Mouse (Mus musculus) erythroblast, adult 5-6 weeks (primary cell): ENCODE measurements at regions not wholly inside any gene's neighbourhood (a gene's known extent, or its start where the extent isn't known, plus 50 kb on each side); places are given as distances from the start of the nearest gene placed in this dataset.
"Not testable (repeated sequence)": the region's sequence is repeated elsewhere in the genome, so short reads cannot be mapped to it uniquely, and the experiment has no call there.

Source experiments
- ATAC-seq: replicated peaks from 2 replicates; pipeline ENCODE4 v1.8.0; 2016; ENCODE audit warnings: moderate number of reproducible peaks, mild to moderate bottlenecking, moderate TSS enrichment, inconsistent platforms; ENCODE audit not compliant: poor library complexity, low FRiP score, severe bottlenecking

- no peak for ATAC-seq
Measured at GRCm38 (mm10) chr8:126877039-126877365, 68.6 kb downstream of the Tomm20 start.

GRCm38 (mm10) chr8:126876300-126877038 is 69.2 kb downstream of the Tomm20 start:
- no peak for ATAC-seq

GRCm38 (mm10) chr8:126875491-126876155 is 70.0 kb downstream of the Tomm20 start:
- no peak for ATAC-seq

- ATAC-seq: no peak
Measured at GRCm38 (mm10) chr8:126874846-126875245, 70.8 kb downstream of the Tomm20 start.

- ATAC-seq: no peak
Measured at GRCm38 (mm10) chr8:126874126-126874730, 71.4 kb downstream of the Tomm20 start.

- no peak for ATAC-seq
Measured at GRCm38 (mm10) chr8:126873306-126873705, 72.3 kb downstream of the Tomm20 start.

GRCm38 (mm10) chr8:126872574-126872973 is 73.1 kb downstream of the Tomm20 start:
- no peak for ATAC-seq

GRCm38 (mm10) chr8:126872133-126872532 is 73.5 kb downstream of the Tomm20 start:
- ATAC-seq: no peak

- no peak for ATAC-seq
Measured at GRCm38 (mm10) chr8:126869464-126869850, 76.2 kb downstream of the Tomm20 start.

- ATAC-seq: no peak
Measured at GRCm38 (mm10) chr8:126868831-126869463, 76.7 kb downstream of the Tomm20 start.

GRCm38 (mm10) chr8:126867121-126867988 is 78.3 kb downstream of the Tomm20 start:
- ATAC-seq: no peak

GRCm38 (mm10) chr8:126864314-126864948 is 81.2 kb downstream of the Tomm20 start:
- no peak for ATAC-seq

- not testable (repeated sequence) for ATAC-seq
Measured at GRCm38 (mm10) chr8:126863661-126864060, 82.0 kb downstream of the Tomm20 start.

GRCm38 (mm10) chr8:126861754-126862153 is 83.9 kb downstream of the Tomm20 start:
- no peak for ATAC-seq

GRCm38 (mm10) chr8:126860630-126861029 is 85.0 kb downstream of the Tomm20 start:
- no peak for ATAC-seq

GRCm38 (mm10) chr8:126859706-126860424 is 85.8 kb downstream of the Tomm20 start:
- no peak for ATAC-seq

- ATAC-seq: no peak
Measured at GRCm38 (mm10) chr8:126857307-126858203, 88.1 kb downstream of the Tomm20 start.

- ATAC-seq: no peak
Measured at GRCm38 (mm10) chr8:126855914-126856313, 89.7 kb downstream of the Tomm20 start.
